Mouse (Mus musculus) MEL (cell line): ENCODE results near the gene Eif4e2. TPM values are rescaled to one million over a fixed set of nuclear protein-coding genes. Genes with fewer than 3 reads are reported as not detected.

ENCODE experiments used
- DNase-seq: peaks from one replicate; pipeline ENCODE4 v3.0.0; 2011; ENCODE audit warnings: low read depth, low spot score
- H3K27ac ChIP-seq: 2 replicates; pipeline ENCODE4 v1.5.1; 2012; ENCODE audit warnings: low read depth, mild to moderate bottlenecking, control low read depth, low read length, moderate library complexity; ENCODE audit not compliant: control insufficient read depth
- H3K27me3 ChIP-seq, 2 experiments: fragments of 150-350 bp in 1 of 2; sonication (generic) in 1 of 2; 2 replicates each; pipeline ENCODE4 v1.6.1; 2012; ENCODE audit warnings: low read length in 2 of 2, mild to moderate bottlenecking in 2 of 2, improper control_type of control experiment in 1 of 2, moderate library complexity in 1 of 2; ENCODE audit not compliant: insufficient read depth in 2 of 2, control insufficient read depth in 1 of 2
- H3K36me3 ChIP-seq, 2 experiments: 2 replicates each; pipeline ENCODE4 v1.6.1; 2012 to 2014; ENCODE audit warnings: low read length in 2 of 2, improper control_type of control experiment in 1 of 2, inconsistent platforms in 1 of 2, mild to moderate bottlenecking in 1 of 2; ENCODE audit not compliant: insufficient read depth in 2 of 2, control insufficient read depth in 1 of 2
- H3K4me1 ChIP-seq, 2 experiments: fragments of 150-350 bp in 1 of 2; sonication (generic) in 1 of 2; 2 replicates each; pipeline ENCODE4 v1.6.1; 2012; ENCODE audit warnings: low read length in 2 of 2, improper control_type of control experiment in 1 of 2, mild to moderate bottlenecking in 1 of 2; ENCODE audit not compliant: insufficient read depth in 2 of 2, control insufficient read depth in 1 of 2
- H3K4me3 ChIP-seq, 2 experiments: fragments of 150-350 bp in 1 of 2; sonication (generic) in 1 of 2; 2 replicates each; pipeline ENCODE4 v1.5.1; 2012; ENCODE audit warnings: low read depth in 2 of 2, low read length in 2 of 2, mild to moderate bottlenecking in 2 of 2, moderate library complexity in 2 of 2, control low read depth in 1 of 2, improper control_type of control experiment in 1 of 2; ENCODE audit not compliant: control insufficient read depth in 1 of 2, insufficient read depth in 1 of 2
- H3K79me2 ChIP-seq: 2 replicates; pipeline ENCODE4 v1.6.1; 2012; ENCODE audit warnings: mild to moderate bottlenecking, low read length, moderate library complexity; ENCODE audit not compliant: control insufficient read depth, poor library complexity, insufficient read depth
- H3K9ac ChIP-seq: 2 replicates; pipeline ENCODE4 v1.6.1; 2012; ENCODE audit warnings: low read depth, mild to moderate bottlenecking, control low read depth, low read length, moderate library complexity; ENCODE audit not compliant: control insufficient read depth, poor library complexity, severe bottlenecking
- H3K9me3 ChIP-seq: fragments of 150-350 bp; sonication (generic); replicated peaks from 2 replicates; pipeline ENCODE4 v1.6.1; 2012; ENCODE audit warnings: mild to moderate bottlenecking, low read length, improper control_type of control experiment, moderate library complexity; ENCODE audit not compliant: insufficient read depth
- CHD2 ChIP-seq: IDR thresholded peaks from 2 replicates; pipeline ENCODE4 v1.6.1; 2011; ENCODE audit warnings: low read length, improper control_type of control experiment
- CTCF ChIP-seq, 3 experiments: IDR thresholded peaks in 2 of 3; conservative IDR thresholded peaks in 1 of 3; 2 replicates each; pipeline ENCODE4 v1.5.1; 2011 to 2012; ENCODE audit warnings: low read length in 3 of 3, low read depth in 2 of 3, mild to moderate bottlenecking in 2 of 3, improper control_type of control experiment in 1 of 3, inconsistent platforms in 1 of 3, mixed read lengths in 1 of 3, moderate library complexity in 1 of 3; ENCODE audit not compliant: control insufficient read depth in 1 of 3, insufficient read depth in 1 of 3, poor library complexity in 1 of 3, severe bottlenecking in 1 of 3
- E2F4 ChIP-seq: IDR thresholded peaks from 2 replicates; pipeline ENCODE4 v1.6.1; 2011; ENCODE audit warnings: low read depth, low read length, improper control_type of control experiment, borderline replicate concordance
- GABPA ChIP-seq: IDR thresholded peaks from 2 replicates; pipeline ENCODE4 v1.6.1; 2012; ENCODE audit warnings: low read depth, mild to moderate bottlenecking, inconsistent platforms, low read length, improper control_type of control experiment, moderate library complexity
- JUND ChIP-seq: IDR thresholded peaks from 2 replicates; pipeline ENCODE4 v1.6.1; 2011; ENCODE audit warnings: low read depth, mild to moderate bottlenecking, improper control_type of control experiment, low read length
- MAFK ChIP-seq: IDR thresholded peaks from 2 replicates; pipeline ENCODE4 v1.6.1; 2011; ENCODE audit warnings: low read depth, mild to moderate bottlenecking, low read length, improper control_type of control experiment, borderline replicate concordance
- MAZ ChIP-seq: IDR thresholded peaks from 2 replicates; pipeline ENCODE4 v1.6.1; 2012; ENCODE audit warnings: low read depth, mild to moderate bottlenecking, inconsistent platforms, low read length, improper control_type of control experiment
- MYB ChIP-seq: IDR thresholded peaks from 2 replicates; pipeline ENCODE4 v1.6.1; 2011; ENCODE audit warnings: mild to moderate bottlenecking, low read depth, low read length, improper control_type of control experiment
- MYC ChIP-seq: IDR thresholded peaks from 2 replicates; pipeline ENCODE4 v1.6.1; 2011; ENCODE audit warnings: low read depth, mild to moderate bottlenecking, low read length, improper control_type of control experiment, moderate library complexity
- NELFE ChIP-seq: IDR thresholded peaks from 2 replicates; pipeline ENCODE4 v1.6.1; 2011; ENCODE audit warnings: low read depth, low read length, improper control_type of control experiment
- NRF1 ChIP-seq: IDR thresholded peaks from 2 replicates; pipeline ENCODE4 v1.6.1; 2014; ENCODE audit warnings: low read depth, mild to moderate bottlenecking, inconsistent platforms, low read length, improper control_type of control experiment, moderate library complexity; ENCODE audit not compliant: poor library complexity, insufficient read depth, severe bottlenecking
- POLR2AphosphoS2 ChIP-seq: IDR thresholded peaks from 2 replicates; pipeline ENCODE4 v1.6.1; 2011; ENCODE audit warnings: low read length, improper control_type of control experiment
- SIN3A ChIP-seq: IDR thresholded peaks from 2 replicates; pipeline ENCODE4 v1.6.1; 2012; ENCODE audit warnings: low read length, improper control_type of control experiment, inconsistent platforms
- TAL1 ChIP-seq: IDR thresholded peaks from 2 replicates; pipeline ENCODE4 v1.6.1; 2012; ENCODE audit warnings: mild to moderate bottlenecking, inconsistent platforms, low read length, moderate library complexity, mixed read lengths
- TBP ChIP-seq: IDR thresholded peaks from 2 replicates; pipeline ENCODE4 v1.8.0; 2011; ENCODE audit warnings: low read depth, low read length, improper control_type of control experiment
- UBTF ChIP-seq: IDR thresholded peaks from 2 replicates; pipeline ENCODE4 v1.6.1; 2012; ENCODE audit warnings: low read depth, mild to moderate bottlenecking, inconsistent platforms, low read length, improper control_type of control experiment, moderate library complexity, borderline replicate concordance; ENCODE audit not compliant: insufficient read depth
- USF1 ChIP-seq: IDR thresholded peaks from 2 replicates; pipeline ENCODE4 v1.6.1; 2014; ENCODE audit warnings: low read depth, mild to moderate bottlenecking, inconsistent platforms, low read length, improper control_type of control experiment, moderate library complexity
- USF2 ChIP-seq, 2 experiments: IDR thresholded peaks; 2 replicates each; pipeline ENCODE4 v1.6.1; 2011 to 2012; ENCODE audit warnings: improper control_type of control experiment in 2 of 2, low read length in 2 of 2, borderline replicate concordance in 1 of 2, inconsistent platforms in 1 of 2, low read depth in 1 of 2, mild to moderate bottlenecking in 1 of 2; ENCODE audit not compliant: insufficient read depth in 1 of 2
- ZC3H11A ChIP-seq: IDR thresholded peaks from 2 replicates; pipeline ENCODE4 v1.6.1; 2012; ENCODE audit warnings: low read depth, mild to moderate bottlenecking, inconsistent platforms, low read length, improper control_type of control experiment
- polyA plus RNA-seq, 2 experiments: library from polyadenylated mRNA; stranded (reverse) in 1 of 2; unstranded in 1 of 2; fragments of >175 nt in 1 of 2; fragments of >200 nt in 1 of 2; gene quantifications; 2 replicates each; pipeline versions ENCODE4 v1.2.1 to v1.2.4; 2012; ENCODE audit warnings: low replicate concordance in 2 of 2, low read depth in 1 of 2; ENCODE audit not compliant: insufficient read length in 2 of 2, insufficient read depth in 1 of 2, missing spikeins in 1 of 2
- total RNA-seq: library from RNA; depleted of rRNA; stranded (reverse); fragments of 300-350 nt; gene quantifications from 2 replicates; pipeline ENCODE4 v1.2.3, GENCODE M21; 2012

The Eif4e2 gene
- total and polyA plus RNA-seq, 3 experiments, result 132 to 220 (median 165) TPM

GRCm38 (mm10) chr1:87263796-87264133 is 50.1 kb downstream of the Eif4e2 start:
- TF ChIP-seq CHD2 (no peak), NELFE (no peak), CTCF (IDR thresholded peaks at IDR 0.05 in 2 of 3, conservative IDR thresholded peaks at IDR 0.05 in 1 of 3; ENCODE audit: control insufficient read depth in 1 of 3, insufficient read depth in 1 of 3, low read depth in 2 of 3, low read length in 3 of 3, poor library complexity in 1 of 3, severe bottlenecking in 1 of 3) (no peak), USF1 (no peak), TBP (no peak), SIN3A (no peak), NRF1 (no peak), E2F4 (no peak), UBTF (no peak), TAL1 (no peak), GABPA (no peak), MYC (no peak), USF2 (IDR thresholded peaks at IDR 0.05; ENCODE audit: borderline replicate concordance in 1 of 2, insufficient read depth in 1 of 2, low read depth in 1 of 2, low read length in 2 of 2) (no peak), JUND (no peak)
- Histone ChIP-seq H3K27ac (no peak overlapping the region), H3K79me2 (no peaks in the 10 kb centered on the region), H3K4me3 (no peak overlapping the region), H3K9ac (no peak overlapping the region), H3K9me3 (no peaks in the 10 kb centered on the region), H3K36me3 (no peaks in the 10 kb centered on the region), H3K27me3 (peaks cover 4 to 9% of the 10 kb centered on the region in 2 experiments; a peak in 3 of 4 replicates), H3K4me1 (no peaks in the 10 kb centered on the region)
- no peak for DNase-seq

DNA sequence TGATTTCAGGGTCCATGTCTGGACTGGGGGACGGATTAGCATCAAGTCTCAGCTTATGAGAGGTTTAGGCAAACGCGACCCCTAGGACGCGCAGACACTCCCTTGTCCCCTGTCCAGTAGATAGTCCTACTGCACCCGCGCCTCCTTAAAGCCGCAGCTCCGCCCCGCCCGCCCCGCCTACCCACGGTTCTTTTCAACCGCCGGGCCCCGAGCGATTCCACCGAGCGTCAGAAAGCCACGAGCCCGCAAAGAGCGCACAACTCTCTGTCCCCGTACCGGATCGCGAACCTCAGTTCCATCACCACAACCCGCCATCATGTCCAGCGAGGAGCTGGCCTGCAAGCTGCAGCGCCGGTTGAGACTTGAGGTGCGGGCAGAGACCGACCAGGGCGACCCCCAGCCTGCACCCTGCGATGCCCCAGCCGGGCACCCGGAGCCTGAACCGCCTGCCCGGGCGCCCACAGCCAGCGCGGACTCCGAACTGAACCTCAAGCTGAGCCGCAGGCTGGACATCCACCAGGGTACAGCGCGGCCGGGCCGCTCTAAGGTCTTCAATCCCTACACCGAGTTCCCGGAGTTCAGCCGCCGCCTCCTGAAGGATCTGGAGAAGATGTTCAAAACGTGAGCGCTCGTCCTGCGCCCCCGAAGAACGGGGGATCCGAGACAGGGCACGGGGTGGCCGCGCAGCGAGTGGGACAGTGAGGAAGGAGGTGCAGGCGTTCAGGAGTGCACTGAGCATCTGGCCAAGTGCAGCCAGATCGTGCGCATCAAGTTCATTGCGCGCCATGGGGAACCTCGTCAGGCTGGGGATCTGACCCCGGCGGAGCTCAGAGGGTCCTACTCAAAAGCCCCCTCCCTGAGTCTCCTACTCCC is 50.7 kb downstream of the Eif4e2 start, which contains the start of gene Efhd1:
Gene Efhd1, plus strand, starts transcription at position 230 of the 873 bp plus-strand sequence.
- Histone ChIP-seq H3K27ac (no peak within 1 kb of the TSS), H3K27me3 (peaks cover 4 to 8% of the 10 kb centered on the region in 2 experiments; a peak in 3 of 4 replicates), H3K4me1 (no peaks in the 10 kb centered on the region), H3K4me3 (no peak within 1 kb of the TSS), H3K36me3 (no peaks in the 10 kb centered on the region), H3K9me3 (no peaks in the 10 kb centered on the region), H3K9ac (no peak within 1 kb of the TSS), H3K79me2 (no peaks in the 10 kb centered on the region)
- no peak for TF ChIP-seq ZC3H11A
- no peak for TF ChIP-seq MAZ
- no peak for TF ChIP-seq POLR2AphosphoS2
- no peak for TF ChIP-seq TBP
- no peak for TF ChIP-seq MYB
- TF ChIP-seq MAFK, result no peak
- no peak for DNase-seq
